29 mouse cellular contexts compared by ENCODE assay signal in genomic region chr1:30683889-30684288, GRCm38 (mm10).
"Had no signal": no experiment of that assay in that cellular context is flagged by ENCODE, and none has a peak within 500 bp of the region (broad histone marks: within the 10 kb centered on the region; RNA-seq: fewer than 3 reads in every experiment).

No protein-coding gene starts in this region.

- H3K27ac ChIP-seq: left cerebral cortex, adult 2 months; limb, embryonic 10.5 days; limb, embryonic 12.5 days; limb, embryonic 13.5 days; limb, embryonic 15.5 days; liver, embryonic 12.5 days; liver, embryonic 13.5 days; liver, embryonic 14.5 days; liver, embryonic 15.5 days; lung, embryonic 15.5 days; macrophage; midbrain, embryonic 10.5 days; midbrain, embryonic 12.5 days; midbrain, embryonic 13.5 days; midbrain, embryonic 15.5 days had no signal

- ATAC-seq: liver, embryonic 12.5 days; liver, postnatal 0 days; lung, postnatal 0 days; midbrain, embryonic 13.5 days; midbrain, embryonic 15.5 days had no signal

- H3K9ac ChIP-seq: limb, embryonic 12.5 days; limb, embryonic 13.5 days; limb, embryonic 15.5 days; liver, embryonic 12.5 days; liver, embryonic 13.5 days; liver, embryonic 14.5 days; liver, embryonic 15.5 days; liver, postnatal 0 days; lung, embryonic 15.5 days; midbrain, embryonic 12.5 days; midbrain, embryonic 13.5 days; midbrain, embryonic 15.5 days had no signal

- H3K27me3 ChIP-seq: limb, embryonic 12.5 days; limb, embryonic 13.5 days; limb, embryonic 15.5 days; liver, embryonic 12.5 days; liver, embryonic 13.5 days; liver, embryonic 15.5 days; lung, embryonic 15.5 days; megakaryocyte, embryonic 14.5 days; midbrain, embryonic 12.5 days; midbrain, embryonic 13.5 days; midbrain, embryonic 15.5 days had no signal

- DNase-seq: layer of hippocampus, postnatal 36 days; left cerebral cortex, postnatal 4 days; liver; liver, embryonic 13.5 days; liver, postnatal 0 days; lung, adult 2 months; lung, postnatal 10 days; lung, postnatal 14 days; lung, postnatal 36 days; lung, postnatal 4 days; midbrain, embryonic 14.5 days had no signal

- H3K9me3 ChIP-seq: limb, embryonic 10.5 days; limb, embryonic 12.5 days; limb, embryonic 13.5 days; limb, embryonic 15.5 days; liver, embryonic 12.5 days; liver, embryonic 15.5 days; lung, embryonic 15.5 days; midbrain, embryonic 10.5 days; midbrain, embryonic 12.5 days; midbrain, embryonic 13.5 days; midbrain, embryonic 15.5 days had no signal

- H3K4me1 ChIP-seq: limb, embryonic 10.5 days; limb, embryonic 12.5 days; limb, embryonic 13.5 days; limb, embryonic 15.5 days; liver, embryonic 12.5 days; liver, embryonic 13.5 days; liver, embryonic 15.5 days; lung, embryonic 15.5 days; megakaryocyte, embryonic 14.5 days; midbrain, embryonic 10.5 days; midbrain, embryonic 12.5 days; midbrain, embryonic 13.5 days; midbrain, embryonic 15.5 days had no signal

- H3K36me3 ChIP-seq: limb, embryonic 10.5 days; limb, embryonic 12.5 days; limb, embryonic 13.5 days; limb, embryonic 15.5 days; liver, embryonic 12.5 days; liver, embryonic 13.5 days; liver, embryonic 15.5 days; lung, embryonic 15.5 days; midbrain, embryonic 10.5 days; midbrain, embryonic 12.5 days; midbrain, embryonic 13.5 days; midbrain, embryonic 15.5 days had no signal

- H3K4me2 ChIP-seq: limb, embryonic 12.5 days; limb, embryonic 13.5 days; limb, embryonic 15.5 days; liver, embryonic 11.5 days; liver, embryonic 12.5 days; liver, embryonic 13.5 days; liver, embryonic 15.5 days; lung, embryonic 15.5 days; midbrain, embryonic 12.5 days; midbrain, embryonic 13.5 days; midbrain, embryonic 15.5 days had no signal

- H3K4me3 ChIP-seq: left cerebral cortex, adult 2 months; limb, embryonic 10.5 days; limb, embryonic 12.5 days; limb, embryonic 13.5 days; limb, embryonic 15.5 days; liver, embryonic 12.5 days; liver, embryonic 13.5 days; liver, embryonic 15.5 days; lung, embryonic 15.5 days; megakaryocyte, embryonic 14.5 days; midbrain, embryonic 10.5 days; midbrain, embryonic 12.5 days; midbrain, embryonic 13.5 days; midbrain, embryonic 15.5 days; myocyte had no signal
